In genomic region chr6:82589387-82589786, GRCm38 (mm10) we compare ENCODE assay signal across 15 mouse cellular contexts.
DNase-seq lines count a peak whose midpoint lies in the region; ATAC-seq lines count a peak whose summit lies in the region.
"Had no signal": no experiment of that assay in that cellular context is flagged by ENCODE, and none has a peak within 500 bp of the region (broad histone marks: within the 10 kb centered on the region; RNA-seq: fewer than 3 reads in every experiment).

No protein-coding gene starts in this region.

- no peak overlapping the region for H3K27ac ChIP-seq in forebrain, embryonic 16.5 days (ENCODE audit: low read length)
- no peak overlapping the region for H3K27ac ChIP-seq in forebrain, embryonic 14.5 days (ENCODE audit: low read depth, low read length)
- H3K27ac ChIP-seq in kidney, embryonic 15.5 days: no peak overlapping the region
- no peak overlapping the region for H3K27ac ChIP-seq in kidney, embryonic 16.5 days (ENCODE audit: low read length)
- H3K27ac ChIP-seq: embryonic facial prominence, embryonic 13.5 days; forebrain, embryonic 10.5 days; limb, embryonic 13.5 days; neural tube, embryonic 15.5 days had no signal

- H3K4me3 ChIP-seq in forebrain, embryonic 16.5 days (replicated peaks; ENCODE audit: low read length): no peak overlapping the region
- no peak overlapping the region for H3K4me3 ChIP-seq in forebrain, embryonic 14.5 days (ENCODE audit: low read depth, low read length)
- H3K4me3 ChIP-seq in kidney, embryonic 15.5 days (replicated peaks): no peak overlapping the region
- H3K4me3 ChIP-seq in kidney, embryonic 16.5 days (ENCODE audit: low read length): no peak overlapping the region
- H3K4me3 ChIP-seq: embryonic facial prominence, embryonic 13.5 days; forebrain, embryonic 10.5 days; limb, embryonic 13.5 days; neural tube, embryonic 15.5 days had no signal

- no peak for DNase-seq in forebrain, embryonic 14.5 days (ENCODE audit: low spot score)
- peak; percentile 5 for DNase-seq in adrenal gland, postnatal 10 days
- peak; percentile 50 to 61 for DNase-seq in heart, postnatal 10 days
- DNase-seq in layer of hippocampus, adult 18-20 months (ENCODE audit: low spot score in 2 of 2): no peak
- DNase-seq: liver, postnatal 0 days; lung, postnatal 36 days; thymus, adult 18-20 months had no signal

- intact Hi-C loops in heart, postnatal 10 days (cut with DNase I): no loop called here

- H3K36me3 ChIP-seq in forebrain, embryonic 16.5 days (ENCODE audit: control insufficient read depth, insufficient read depth): no peaks in the 10 kb centered on the region
- H3K36me3 ChIP-seq in forebrain, embryonic 14.5 days (ENCODE audit: control insufficient read depth, insufficient read depth, low read length): no peaks in the 10 kb centered on the region
- H3K36me3 ChIP-seq in kidney, embryonic 15.5 days: no peaks in the 10 kb centered on the region
- no peaks in the 10 kb centered on the region for H3K36me3 ChIP-seq in kidney, embryonic 16.5 days (ENCODE audit: insufficient read depth, low read length)
- H3K36me3 ChIP-seq: embryonic facial prominence, embryonic 13.5 days; forebrain, embryonic 10.5 days; G1E; limb, embryonic 13.5 days; neural tube, embryonic 15.5 days had no signal

- ATAC-seq in forebrain, embryonic 16.5 days: 0 out of 2 replicates have a peak, but pooled peaks have one; percentile 36
- no peak for ATAC-seq in forebrain, embryonic 14.5 days
- ATAC-seq in kidney, embryonic 15.5 days (replicated peaks; ENCODE audit: low FRiP score): 0 out of 2 replicates have a peak, but pooled peaks have one; percentile 58
- ATAC-seq in kidney, embryonic 16.5 days (ENCODE audit: low FRiP score, low TSS enrichment): no peak
- ATAC-seq: liver, postnatal 0 days had no signal

- no peaks in the 10 kb centered on the region for H3K4me1 ChIP-seq in forebrain, embryonic 16.5 days (replicated peaks; ENCODE audit: control insufficient read depth, insufficient read depth, low read length)
- no peaks in the 10 kb centered on the region for H3K4me1 ChIP-seq in forebrain, embryonic 14.5 days (ENCODE audit: control insufficient read depth, insufficient read depth, low read length)
- H3K4me1 ChIP-seq in kidney, embryonic 15.5 days: 0 out of 2 replicates have a peak, but pooled peaks cover 3% of the 10 kb centered on the region
- H3K4me1 ChIP-seq in kidney, embryonic 16.5 days (ENCODE audit: insufficient read depth, low read length): no peaks in the 10 kb centered on the region
- H3K4me1 ChIP-seq: embryonic facial prominence, embryonic 13.5 days; forebrain, embryonic 10.5 days; neural tube, embryonic 15.5 days had no signal

- no peak overlapping the region for H3K4me2 ChIP-seq in forebrain, embryonic 16.5 days (ENCODE audit: low read length)
- no peak overlapping the region for H3K4me2 ChIP-seq in forebrain, embryonic 14.5 days (ENCODE audit: low read length)
- H3K4me2 ChIP-seq in kidney, embryonic 15.5 days: no peak overlapping the region
- no peak overlapping the region for H3K4me2 ChIP-seq in kidney, embryonic 16.5 days (replicated peaks; ENCODE audit: low read depth, low read length)
- H3K4me2 ChIP-seq: embryonic facial prominence, embryonic 13.5 days; limb, embryonic 13.5 days; neural tube, embryonic 15.5 days had no signal

- H3K9me3 ChIP-seq in forebrain, embryonic 16.5 days (ENCODE audit: control insufficient read depth, low read length): no peaks in the 10 kb centered on the region
- no peaks in the 10 kb centered on the region for H3K9me3 ChIP-seq in forebrain, embryonic 14.5 days (replicated peaks; ENCODE audit: control insufficient read depth, low read length)
- H3K9me3 ChIP-seq in kidney, embryonic 15.5 days (replicated peaks): no peaks in the 10 kb centered on the region
- no peaks in the 10 kb centered on the region for H3K9me3 ChIP-seq in kidney, embryonic 16.5 days (ENCODE audit: low read length)
- H3K9me3 ChIP-seq: embryonic facial prominence, embryonic 13.5 days; forebrain, embryonic 10.5 days; G1E; limb, embryonic 13.5 days; neural tube, embryonic 15.5 days had no signal

- WGBS in forebrain, embryonic 16.5 days: 80% methylated on average over 7 of the region's 7 CpGs
- 90% methylated on average over 7 of the region's 7 CpGs for WGBS in forebrain, embryonic 14.5 days
- WGBS in kidney, embryonic 15.5 days: 67% methylated on average over 7 of the region's 7 CpGs
- 61% methylated on average over 7 of the region's 7 CpGs for WGBS in kidney, embryonic 16.5 days

- H3K27me3 ChIP-seq in forebrain, embryonic 16.5 days (replicated peaks; ENCODE audit: control insufficient read depth, insufficient read depth, low read length): no peaks in the 10 kb centered on the region
- H3K27me3 ChIP-seq in forebrain, embryonic 14.5 days (replicated peaks; ENCODE audit: control insufficient read depth, insufficient read depth, low read length): no peaks in the 10 kb centered on the region
- no peaks in the 10 kb centered on the region for H3K27me3 ChIP-seq in kidney, embryonic 15.5 days
- 0 out of 2 replicates have a peak, but pooled peaks cover 2% of the 10 kb centered on the region for H3K27me3 ChIP-seq in kidney, embryonic 16.5 days (ENCODE audit: insufficient read depth, low read length)
- H3K27me3 ChIP-seq: embryonic facial prominence, embryonic 13.5 days; limb, embryonic 13.5 days; neural tube, embryonic 15.5 days had no signal

- H3K9ac ChIP-seq in forebrain, embryonic 16.5 days (replicated peaks; ENCODE audit: low read depth, low read length): no peak overlapping the region
- no peak overlapping the region for H3K9ac ChIP-seq in forebrain, embryonic 14.5 days (ENCODE audit: low read length)
- no peak overlapping the region for H3K9ac ChIP-seq in kidney, embryonic 15.5 days
- no peak overlapping the region for H3K9ac ChIP-seq in kidney, embryonic 16.5 days (replicated peaks; ENCODE audit: low read length)
- H3K9ac ChIP-seq: embryonic facial prominence, embryonic 13.5 days; limb, embryonic 13.5 days; liver, postnatal 0 days; neural tube, embryonic 15.5 days had no signal

Comparison
In these comparisons a context has a peak if more than half of its experiments do, and no peak if none do; other contexts are left out.
1. ATAC-seq: peak in forebrain, embryonic 16.5 days (single experiment) and kidney, embryonic 15.5 days (single experiment); none in forebrain, embryonic 14.5 days (single experiment) and kidney, embryonic 16.5 days (single experiment).
2. DNase-seq: peak in adrenal gland, postnatal 10 days (single experiment) and heart, postnatal 10 days (2 of 2); none in forebrain, embryonic 14.5 days (single experiment) and layer of hippocampus, adult 18-20 months (0 of 2).